Mouse (Mus musculus) skeletal muscle tissue, postnatal 0 days (tissue): Measurements from ENCODE around the gene Eva1a. TPM values are rescaled to one million over a fixed set of nuclear protein-coding genes. Genes with fewer than 3 reads are reported as not detected.

ENCODE experiments used
- polyA plus RNA-seq: library from polyadenylated mRNA; unstranded; fragments of >200 nt; fragmentation: Nextera tagmentation; extraction: Ambion mirVana; gene quantifications from 2 replicates; pipeline ENCODE4 v1.2.1, GENCODE M21; 2015

Eva1a gene
- 3.1 and 3.5 TPM in 2 replicates for polyA plus RNA-seq

GRCm38 (mm10) chr6:82040834-82041487 lies at the start of gene Eva1a:
Gene Eva1a, plus strand, starts transcription at chr6:82041043.

Other genes with a start within 250 kb of the Eva1a start
- gene Gcfc2, start 117.4 kb upstream of the Eva1a start, polyA plus RNA-seq, result 2.1 and 3.3 TPM in 2 replicates
- gene Mrpl19, start 75.1 kb upstream of the Eva1a start, polyA plus RNA-seq, result 31.6 and 34.6 TPM in 2 replicates